Mouse (Mus musculus) liver, embryonic 14.5 days (tissue): Measurements from ENCODE around the gene 2610301B20Rik.

Experiments used
- CTCF ChIP-seq: IDR thresholded peaks from 2 replicates; pipeline ENCODE4 v1.5.1; 2016; ENCODE audit warnings: antibody characterized with exemption, low read depth, control low read depth
- EP300 ChIP-seq: IDR thresholded peaks from 2 replicates; pipeline ENCODE4 v1.6.1; 2016; ENCODE audit warnings: antibody characterized with exemption, low read depth

GRCm38 (mm10) chr4:10931040-10931439 lies 56.7 kb downstream of the 2610301B20Rik start:
- TF ChIP-seq CTCF = no peak
- no peak for TF ChIP-seq EP300
